Mouse (Mus musculus) lung, adult 18-20 months (tissue): Measurements from ENCODE around the gene Pom121l12.

Source experiments
- DNase-seq, 2 experiments: peaks; one replicate each; pipeline ENCODE4 v3.0.0; 2022; ENCODE audit warnings: mixed read lengths in 2 of 2

Gene Pom121l12

GRCm38 (mm10) chr11:14598976-14599375 lies at the start of gene Pom121l12:
TSS of gene Pom121l12 (plus strand) at chr11:14599276.
- no peak for DNase-seq

GRCm38 (mm10) chr11:14611859-14612258 lies 12.8 kb downstream of the Pom121l12 start:
- no peak for DNase-seq
